Mouse (Mus musculus): ENCODE results near the gene Ak2. TPM values are rescaled to one million over a fixed set of nuclear protein-coding genes. Genes with fewer than 3 reads are reported as not detected.

Gene Ak2
- total RNA-seq, 2 experiments from 2014 or later = 27.4 to 36.0 TPM

DNA sequence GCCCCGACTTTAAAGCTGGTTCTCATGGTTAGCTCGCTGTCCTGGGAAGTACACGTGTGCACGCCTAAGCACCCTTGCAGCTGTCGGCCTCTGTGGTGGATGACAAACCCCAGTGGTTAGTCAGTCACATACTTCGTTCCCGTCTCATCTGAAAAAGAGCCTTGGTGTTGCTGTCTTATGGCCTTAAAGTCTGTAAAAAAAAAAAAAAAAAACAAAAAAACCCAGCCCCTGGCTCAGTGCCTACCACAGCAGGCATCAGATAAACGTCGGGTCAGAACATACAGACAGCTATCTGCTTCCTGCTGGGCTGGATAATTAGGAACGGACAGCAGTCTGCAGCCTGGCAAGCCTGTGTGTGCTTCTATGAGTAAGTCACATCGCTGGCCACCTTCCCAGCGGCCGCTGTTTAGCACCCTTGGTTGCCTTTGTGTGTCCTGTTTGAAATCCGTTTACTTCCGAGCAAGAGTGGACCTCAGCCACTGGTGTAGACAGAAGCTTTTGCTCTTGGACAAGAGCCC is 19.9 kb downstream of the Ak2 start:
- peak; percentile 37 for DNase-seq

- DNase-seq = no peak
These were observed 21.6 kb downstream of the Ak2 start for GRCm38 (mm10) chr4:129013151-129013864.

GRCm38 (mm10) chr4:129016329-129016728 is 24.6 kb downstream of the Ak2 start:
- DNase-seq = no peak

GRCm38 (mm10) chr4:129017150-129017549 is 25.4 kb downstream of the Ak2 start:
- DNase-seq = no peak

- DNase-seq = no peak
These were observed 27.2 kb downstream of the Ak2 start for GRCm38 (mm10) chr4:129018788-129019435.

- DNase-seq = no peak
These were observed 28.0 kb downstream of the Ak2 start for GRCm38 (mm10) chr4:129019788-129020187.

- DNase-seq = peak; percentile 95
These were observed 28.7 kb downstream of the Ak2 start for GRCm38 (mm10) chr4:129020454-129020853.

- no peak for DNase-seq
These were observed 29.7 kb downstream of the Ak2 start for GRCm38 (mm10) chr4:129021426-129021825.

GRCm38 (mm10) chr4:129021886-129022285 is 30.1 kb downstream of the Ak2 start:
- no peak for DNase-seq

- no peak for DNase-seq
These were observed 32.1 kb downstream of the Ak2 start for GRCm38 (mm10) chr4:129023884-129024283.

DNA sequence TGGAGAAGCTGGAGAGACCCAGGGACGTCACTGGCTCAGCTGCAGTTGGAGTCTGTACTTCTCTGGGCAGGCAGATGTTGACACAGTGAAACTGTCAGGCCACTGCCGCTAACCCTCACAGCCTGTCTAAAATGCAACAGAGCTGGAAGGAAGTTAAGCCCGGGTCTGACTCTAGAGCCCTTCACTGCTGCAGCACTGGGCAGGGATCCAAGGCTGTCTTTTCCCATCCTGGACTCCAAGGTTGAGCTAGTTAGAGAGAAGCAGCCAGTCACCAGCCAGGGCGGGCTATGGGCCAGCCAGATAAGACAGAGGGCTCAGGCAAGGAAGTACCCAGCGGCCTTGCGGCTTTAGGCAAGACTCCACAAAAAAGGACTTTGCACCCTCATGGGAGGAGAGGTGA is 33.0 kb downstream of the Ak2 start:
- DNase-seq = no peak

DNA sequence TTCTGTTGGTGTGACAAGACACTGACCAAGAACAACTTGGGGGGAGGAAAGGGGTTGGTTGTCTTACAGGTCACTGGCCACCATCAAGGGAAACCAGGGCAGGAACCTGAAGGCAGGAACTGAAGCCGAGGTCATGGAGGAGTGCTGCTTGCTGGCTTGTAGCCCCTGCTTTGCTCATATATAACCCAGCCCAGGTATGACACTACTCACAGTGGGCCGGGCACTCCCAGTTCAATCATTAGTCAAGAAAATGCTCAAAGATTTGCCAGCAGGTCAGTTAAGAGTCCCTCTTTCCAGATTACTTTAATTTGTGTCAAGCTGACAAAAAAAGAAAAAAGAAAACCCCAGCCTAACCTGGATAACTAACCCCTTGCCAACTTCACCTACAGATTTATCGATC is 33.9 kb downstream of the Ak2 start:
- no peak for DNase-seq

DNA sequence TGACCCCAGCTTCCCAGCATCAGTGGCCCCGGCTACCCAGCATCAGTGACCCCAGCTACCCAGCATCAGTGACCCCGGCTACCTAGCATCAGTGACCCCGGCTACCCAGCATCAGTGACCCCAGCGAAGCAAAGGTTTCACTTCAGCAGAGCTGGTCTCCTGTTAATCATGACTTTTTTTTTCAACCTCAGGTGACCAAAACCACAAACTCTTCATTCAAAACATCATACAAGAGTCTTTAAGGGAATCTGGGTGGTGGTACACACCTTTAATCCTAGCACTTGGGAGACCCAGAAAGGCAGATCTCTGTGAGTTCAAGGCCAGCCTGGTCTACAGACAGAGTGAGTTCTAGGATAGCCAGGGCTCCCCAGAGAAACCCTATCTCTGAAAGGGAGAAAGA is 39.0 kb downstream of the Ak2 start:
- no peak for DNase-seq

- no peak for DNase-seq
These were observed 39.7 kb downstream of the Ak2 start for GRCm38 (mm10) chr4:129031408-129031965.

DNA sequence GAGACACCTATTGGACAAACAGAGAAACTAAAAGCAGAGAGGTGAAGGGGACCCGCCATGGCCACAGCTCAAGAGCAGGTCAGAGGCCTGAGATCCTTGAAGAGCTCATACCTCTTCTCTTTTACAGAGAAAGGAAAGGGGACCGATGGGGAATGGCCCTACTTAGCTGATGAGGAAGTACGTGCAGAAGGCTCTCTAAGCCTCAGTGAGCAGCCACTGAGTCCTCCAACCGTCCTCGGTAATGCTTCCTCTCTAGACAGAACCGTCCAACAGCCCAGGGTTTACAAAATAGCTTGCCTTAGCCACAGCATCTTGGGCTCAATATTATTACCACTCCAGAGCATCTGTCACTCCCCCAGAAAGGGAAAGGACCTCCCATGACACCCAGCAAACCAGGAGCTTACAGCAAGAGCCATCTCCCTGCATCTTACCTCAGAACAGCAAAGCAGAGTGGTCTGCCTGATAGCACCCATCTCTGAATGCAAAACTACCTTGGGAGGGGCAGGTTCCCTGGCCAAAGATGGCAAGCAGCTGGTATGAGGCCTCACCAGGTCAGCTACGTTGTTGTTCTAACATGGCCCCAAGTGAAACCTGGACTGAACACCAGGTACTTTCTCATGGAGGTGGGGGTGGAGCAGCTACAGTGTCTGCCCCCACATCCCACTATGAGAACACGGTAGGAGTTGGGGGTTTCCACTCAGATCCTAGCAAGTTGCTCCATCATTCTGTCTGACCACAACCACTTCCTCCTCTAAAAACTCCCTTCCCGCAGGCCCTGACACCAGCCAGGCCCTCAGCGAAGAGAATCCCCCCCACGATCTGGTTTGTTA is 40.6 kb downstream of the Ak2 start:
- DNase-seq = no peak

DNA sequence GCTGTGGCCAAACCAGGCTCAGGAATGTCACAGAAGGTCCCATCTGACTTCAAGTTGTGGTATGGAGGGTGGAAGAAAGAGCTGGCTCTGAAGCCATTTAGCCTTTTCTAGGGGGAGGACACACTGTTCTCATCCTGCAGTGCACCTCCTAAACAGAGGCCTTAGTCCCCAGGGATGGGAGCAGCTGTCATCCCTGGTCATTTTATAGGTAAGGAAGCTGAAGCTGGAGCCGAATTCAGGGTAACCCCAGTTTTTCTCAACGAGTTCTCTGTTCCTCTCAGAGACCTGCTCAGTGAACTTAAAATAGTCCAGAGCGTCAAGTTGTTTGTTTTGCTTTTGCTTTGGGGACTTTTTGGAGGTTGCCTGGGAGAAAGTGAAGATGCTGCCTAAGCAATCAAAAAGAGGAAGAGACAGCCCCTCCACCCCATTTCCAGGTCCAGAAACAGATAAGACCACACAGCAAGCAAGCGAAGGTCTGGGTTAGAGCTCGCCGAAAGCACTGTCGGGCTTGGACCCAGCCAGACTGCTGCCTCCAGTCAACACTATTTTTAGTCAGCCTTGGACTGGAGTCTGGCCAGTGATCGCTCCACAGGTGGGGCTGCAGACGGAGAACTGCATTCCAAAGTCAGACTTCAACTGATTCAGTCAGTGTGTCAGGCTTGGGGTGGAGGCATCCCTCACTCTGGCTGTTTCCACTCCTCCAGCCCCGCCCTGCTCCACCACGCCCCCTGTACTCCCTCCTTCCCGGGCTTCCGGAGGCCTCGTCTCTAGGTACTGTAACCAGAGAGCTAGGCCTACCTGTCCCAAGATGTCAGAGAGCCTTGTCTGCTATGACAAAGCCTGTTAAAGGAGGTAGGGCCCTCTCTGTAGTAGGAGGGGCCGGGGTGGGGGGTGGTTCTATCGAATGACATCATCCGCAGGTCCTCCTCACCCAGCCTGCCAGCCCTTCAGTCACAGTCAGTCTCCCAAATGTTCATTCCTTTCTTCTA is 41.5 kb downstream of the Ak2 start:
- peak; percentile 71 for DNase-seq

- no peak for DNase-seq
These were observed 42.5 kb downstream of the Ak2 start for GRCm38 (mm10) chr4:129034224-129034623.

GRCm38 (mm10) chr4:129034706-129035660 is 43.2 kb downstream of the Ak2 start:
- DNase-seq = peak; percentile 83

GRCm38 (mm10) chr4:129035851-129036445 is 44.2 kb downstream of the Ak2 start:
- DNase-seq = no peak
